Mouse (Mus musculus) bone marrow, adult 2 months (tissue): ENCODE results near the gene Limch1. TPM values are rescaled to one million over a fixed set of nuclear protein-coding genes. Genes with fewer than 3 reads are reported as not detected.

ENCODE experiments used
- H3K27ac ChIP-seq: fragments of 200-500 bp; 2 replicates; pipeline ENCODE4 v1.5.1; 2012; ENCODE audit warnings: low read depth, mild to moderate bottlenecking, control low read depth, inconsistent platforms, low read length; ENCODE audit not compliant: control insufficient read depth, poor library complexity, insufficient read depth
- H3K4me1 ChIP-seq: fragments of 200-500 bp; 2 replicates; pipeline ENCODE4 v1.6.1; 2011; ENCODE audit warnings: low read length; ENCODE audit not compliant: control insufficient read depth, insufficient read depth
- H3K4me3 ChIP-seq: fragments of 200-500 bp; replicated peaks from 2 replicates; pipeline ENCODE3; 2011; ENCODE audit warnings: mild to moderate bottlenecking, low read depth, low read length, control low read depth; ENCODE audit not compliant: control insufficient read depth
- CTCF ChIP-seq: fragments of 200-500 bp; IDR thresholded peaks from 2 replicates; pipeline ENCODE4 v1.5.1; 2011; ENCODE audit warnings: low read length, control low read depth; ENCODE audit not compliant: control insufficient read depth, insufficient read depth
- POLR2A ChIP-seq: fragments of 200-500 bp; IDR thresholded peaks from 2 replicates; pipeline ENCODE4 v1.6.1; 2011; ENCODE audit warnings: low read depth, mild to moderate bottlenecking, control low read depth, low read length, borderline replicate concordance; ENCODE audit not compliant: control insufficient read depth
- WGBS: fragments of 180-500 bp; shearing (Covaris S2); methylation state at CpG from one replicate; pipeline ENCODE4 v1.1.7; 2018; 5-methylcytosine and 5-hydroxymethylcytosine counted together
- polyA plus RNA-seq: library from polyadenylated mRNA; stranded (reverse); fragments of >200 nt; gene quantifications from 2 replicates; pipeline ENCODE4 v1.2.4, GENCODE M21; 2011; ENCODE audit warnings: low replicate concordance; ENCODE audit not compliant: missing spikeins, insufficient read depth, insufficient read length

Gene Limch1
- polyA plus RNA-seq, 1 experiment, result 13.5 TPM

GRCm38 (mm10) chr5:66993076-66993475 lies 247.4 kb downstream of the Limch1 start:
- Histone ChIP-seq H3K27ac (no peak overlapping the region; the same call in 1 of the 2 replicates), H3K4me1 (no peaks in the 10 kb centered on the region; the same call in 1 of the 2 replicates), H3K4me3 (no peak overlapping the region)
- 44% methylated on average over 11 of the region's 11 CpGs for WGBS
- no peak for TF ChIP-seq POLR2A
- TF ChIP-seq CTCF, result no peak

- Histone ChIP-seq H3K4me1 (no peaks in the 10 kb centered on the region), H3K27ac (no peak overlapping the region)
- 47% methylated on average over 3 of the region's 3 CpGs for WGBS
These were observed 250.5 kb downstream of the Limch1 start for GRCm38 (mm10) chr5:66996124-66996523.

DNA sequence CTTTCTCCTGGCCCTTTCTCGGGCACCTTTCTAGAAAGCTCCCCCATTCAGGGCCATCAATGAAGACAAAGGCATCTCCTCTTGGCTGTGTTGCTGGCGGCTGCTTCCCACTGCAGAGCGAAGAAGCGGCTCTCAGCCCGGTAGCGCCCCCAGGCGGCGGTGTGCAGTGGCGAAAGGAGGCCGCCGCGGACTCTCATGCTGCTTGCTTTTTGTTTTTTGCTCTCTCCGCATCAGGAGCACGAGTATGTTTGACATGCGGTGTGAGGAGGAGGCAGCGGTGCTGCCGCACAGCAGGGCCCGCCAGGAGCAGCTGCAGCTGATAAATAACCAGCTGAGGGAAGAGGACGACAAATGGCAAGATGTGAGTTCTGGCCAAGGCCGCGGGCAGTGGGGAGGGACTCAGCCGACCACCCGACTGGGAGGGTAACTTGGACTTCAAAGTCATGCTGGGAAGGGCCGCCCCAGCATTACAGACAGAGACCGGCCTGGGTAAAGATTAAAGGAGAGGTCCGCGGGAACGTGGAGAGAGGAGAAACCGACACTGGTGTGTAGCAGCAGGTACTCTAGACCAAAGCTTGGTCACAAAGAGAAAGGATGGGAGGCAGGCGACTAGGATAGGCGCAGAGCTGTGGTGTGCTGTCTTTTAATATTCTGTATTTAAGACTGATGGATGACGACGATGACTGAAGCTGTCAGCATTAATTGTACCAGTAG lies 251.4 kb downstream of the Limch1 start:
- 7% methylated on average over 33 of the region's 33 CpGs for WGBS
- TF ChIP-seq CTCF, result no peak
- TF ChIP-seq POLR2A, result no peak
- Histone ChIP-seq H3K4me1 (no peaks in the 10 kb centered on the region), H3K4me3 (no peak overlapping the region), H3K27ac (no peak overlapping the region; the same call in 1 of the 2 replicates)

More at GRCm38 (mm10) chr5:66996124-66996523, 250.5 kb downstream of the Limch1 start:
- TF ChIP-seq POLR2A (no peak), CTCF (no peak)
- no peak overlapping the region for H3K4me3 ChIP-seq

GRCm38 (mm10) chr5:66997600-66997930 lies 251.9 kb downstream of the Limch1 start:
- Histone ChIP-seq H3K27ac (no peak overlapping the region), H3K4me3 (no peak overlapping the region), H3K4me1 (no peaks in the 10 kb centered on the region)
- TF ChIP-seq POLR2A (no peak), CTCF (no peak)
- 40% methylated on average over 7 of the region's 7 CpGs for WGBS

DNA sequence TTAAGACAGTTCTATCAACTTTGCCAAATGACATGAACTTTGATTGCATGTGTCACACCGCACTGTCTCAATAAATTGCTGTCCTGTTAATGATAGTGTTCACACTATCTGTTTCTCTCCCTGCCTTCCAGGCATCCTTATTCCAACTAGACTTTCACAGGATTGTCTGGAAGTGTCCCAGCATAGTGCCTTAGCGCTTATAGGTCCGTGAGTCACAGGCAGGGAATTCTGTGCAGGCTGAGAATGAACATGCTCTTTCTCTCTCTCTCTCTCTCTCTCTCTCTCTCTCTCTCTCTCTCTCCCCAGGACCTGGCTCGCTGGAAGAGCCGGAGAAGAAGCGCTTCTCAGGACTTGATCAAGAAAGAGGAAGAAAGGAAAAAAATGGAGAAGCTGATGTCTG lies 252.7 kb downstream of the Limch1 start:
- WGBS, result 70% methylated on average over 6 of the region's 6 CpGs
- no peak overlapping the region for H3K4me3 ChIP-seq
- no peak overlapping the region for H3K27ac ChIP-seq
- no peak for TF ChIP-seq CTCF
- H3K4me1 ChIP-seq, result no peaks in the 10 kb centered on the region

- Histone ChIP-seq H3K4me1 (no peaks in the 10 kb centered on the region), H3K27ac (no peak overlapping the region), H3K4me3 (no peak overlapping the region)
- TF ChIP-seq CTCF, result no peak
- no peak for TF ChIP-seq POLR2A
- 77% methylated on average over 6 of the region's 6 CpGs for WGBS
These were observed 256.7 kb downstream of the Limch1 start for GRCm38 (mm10) chr5:67002346-67002745.

GRCm38 (mm10) chr5:67004619-67005018 lies 259.0 kb downstream of the Limch1 start:
- H3K4me3 ChIP-seq, result no peak overlapping the region
- H3K27ac ChIP-seq, result no peak overlapping the region
- no peaks in the 10 kb centered on the region for H3K4me1 ChIP-seq
- 82% methylated on average over 11 of the region's 11 CpGs for WGBS
- TF ChIP-seq CTCF, result no peak

DNA sequence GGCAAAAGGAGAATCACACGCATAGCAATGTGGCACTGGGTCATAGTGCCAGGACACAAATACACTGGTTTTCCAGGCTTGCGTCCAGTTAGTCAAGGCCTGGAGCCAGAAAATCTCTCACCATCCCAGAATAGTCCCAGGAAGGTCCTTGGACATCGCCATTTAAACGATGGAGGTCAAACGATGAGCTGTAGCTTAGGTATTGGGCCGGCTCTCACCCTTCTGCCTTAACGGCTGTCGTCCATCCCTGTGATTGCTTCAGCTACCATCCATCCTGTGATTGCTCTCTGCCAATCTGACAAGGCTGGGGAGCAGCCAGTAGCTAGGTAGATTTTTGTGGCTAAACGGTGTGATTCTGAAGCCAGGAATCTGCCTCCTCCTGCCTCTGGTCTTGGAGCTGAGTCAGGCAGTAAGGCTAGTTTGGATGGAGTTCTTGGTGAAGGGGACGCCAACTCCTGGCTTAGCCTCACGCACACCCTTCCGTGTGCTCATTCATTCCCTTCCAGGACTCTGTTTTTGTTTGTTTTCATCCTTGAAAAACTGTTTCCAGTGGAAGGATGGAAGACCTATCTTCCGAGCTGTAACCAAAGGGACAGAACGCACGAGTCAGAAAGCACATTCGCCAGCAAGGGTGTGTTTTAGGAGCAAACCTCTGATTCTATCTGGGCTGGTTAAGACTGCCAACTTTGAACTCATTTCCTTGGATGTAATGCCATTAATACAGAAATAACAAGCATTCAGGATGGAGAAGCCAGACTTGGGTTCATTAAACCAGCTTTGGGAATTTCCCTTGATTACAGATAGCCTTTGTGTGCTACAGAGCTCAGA lies 265.6 kb downstream of the Limch1 start:
- no peak for TF ChIP-seq CTCF
- no peak for TF ChIP-seq POLR2A
- WGBS, result 83% methylated on average over 16 of the region's 16 CpGs

More for the DNA sequence above, 265.6 kb downstream of the Limch1 start:
- Histone ChIP-seq H3K27ac (no peak overlapping the region), H3K4me1 (no peaks in the 10 kb centered on the region), H3K4me3 (no peak overlapping the region)
